Comparison of ENCODE assay signal across 24 mouse cellular contexts in the genomic region with DNA sequence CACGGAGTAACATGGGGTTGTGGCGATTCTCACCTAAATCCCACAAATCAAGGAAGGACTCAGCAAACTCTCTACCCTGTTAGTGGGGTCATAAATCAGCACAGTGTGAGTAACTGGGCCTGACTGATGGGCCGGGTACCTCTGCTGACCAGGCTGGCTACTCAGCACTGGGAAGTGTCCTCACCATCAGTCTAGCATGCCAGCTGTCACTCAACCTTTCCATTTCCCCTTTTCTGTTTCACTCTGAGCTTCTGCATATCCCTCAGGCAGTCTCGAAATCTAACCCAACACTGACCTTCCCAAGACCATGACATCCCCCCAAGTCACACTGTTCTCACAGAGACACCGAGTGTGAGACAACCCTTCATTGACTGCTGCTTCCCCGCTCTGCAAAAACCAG.
DNase-seq lines count a peak whose midpoint lies in the region; ATAC-seq lines count a peak whose summit lies in the region.
"Had no signal": no experiment of that assay in that cellular context is flagged by ENCODE, and none has a peak within 500 bp of the region (broad histone marks: within the 10 kb centered on the region; RNA-seq: fewer than 3 reads in every experiment).

No protein-coding gene starts in this region.

- no peaks in the 10 kb centered on the region for H3K27me3 ChIP-seq in midbrain, embryonic 11.5 days (ENCODE audit: control insufficient read depth, insufficient read depth, low read length)
- no peaks in the 10 kb centered on the region for H3K27me3 ChIP-seq in midbrain, embryonic 14.5 days (ENCODE audit: control insufficient read depth, insufficient read depth, low read length)
- no peaks in the 10 kb centered on the region for H3K27me3 ChIP-seq in kidney, embryonic 16.5 days (ENCODE audit: insufficient read depth, low read length)
- H3K27me3 ChIP-seq: embryonic facial prominence, embryonic 15.5 days; heart, embryonic 12.5 days; liver, embryonic 13.5 days; neural tube, embryonic 13.5 days had no signal

- H3K36me3 ChIP-seq in midbrain, embryonic 11.5 days (ENCODE audit: control insufficient read depth, insufficient read depth, low read length), result no peaks in the 10 kb centered on the region
- no peaks in the 10 kb centered on the region for H3K36me3 ChIP-seq in midbrain, embryonic 14.5 days (ENCODE audit: control insufficient read depth, insufficient read depth, low read length)
- H3K36me3 ChIP-seq in kidney, embryonic 16.5 days (ENCODE audit: insufficient read depth, low read length), result no peaks in the 10 kb centered on the region
- H3K36me3 ChIP-seq: embryonic facial prominence, embryonic 15.5 days; heart, embryonic 12.5 days; limb, embryonic 10.5 days; liver, embryonic 13.5 days; midbrain, embryonic 10.5 days; neural tube, embryonic 13.5 days had no signal

- H3K27ac ChIP-seq in midbrain, embryonic 11.5 days (ENCODE audit: low read depth, low read length), result no peak overlapping the region
- H3K27ac ChIP-seq in midbrain, embryonic 14.5 days (replicated peaks; ENCODE audit: low read depth, low read length), result no peak overlapping the region
- no peak overlapping the region for H3K27ac ChIP-seq in kidney, embryonic 16.5 days (ENCODE audit: low read length)
- H3K27ac ChIP-seq: embryonic facial prominence, embryonic 15.5 days; gastrocnemius, adult 2 months; hindbrain, postnatal 0 days; kidney, postnatal 0 days; limb, embryonic 10.5 days; liver, embryonic 13.5 days; midbrain, embryonic 10.5 days; neural tube, embryonic 13.5 days; stomach, postnatal 0 days had no signal

- no peaks in the 10 kb centered on the region for H3K9me3 ChIP-seq in midbrain, embryonic 11.5 days (ENCODE audit: control insufficient read depth, low read length)
- no peaks in the 10 kb centered on the region for H3K9me3 ChIP-seq in midbrain, embryonic 14.5 days (ENCODE audit: control insufficient read depth, low read length)
- no peaks in the 10 kb centered on the region for H3K9me3 ChIP-seq in kidney, embryonic 16.5 days (ENCODE audit: low read length)
- H3K9me3 ChIP-seq: embryonic facial prominence, embryonic 15.5 days; heart, embryonic 12.5 days; limb, embryonic 10.5 days; liver, embryonic 13.5 days; midbrain, embryonic 10.5 days; neural tube, embryonic 13.5 days had no signal

- no peak overlapping the region for H3K4me2 ChIP-seq in midbrain, embryonic 11.5 days
- H3K4me2 ChIP-seq in midbrain, embryonic 14.5 days (ENCODE audit: low read length), result no peak overlapping the region
- no peak overlapping the region for H3K4me2 ChIP-seq in kidney, embryonic 16.5 days (replicated peaks; ENCODE audit: low read depth, low read length)
- H3K4me2 ChIP-seq: embryonic facial prominence, embryonic 15.5 days; heart, embryonic 12.5 days; liver, embryonic 13.5 days; neural tube, embryonic 13.5 days had no signal

- no peaks in the 10 kb centered on the region for H3K4me1 ChIP-seq in midbrain, embryonic 11.5 days (ENCODE audit: control insufficient read depth, insufficient read depth, low read length)
- H3K4me1 ChIP-seq in midbrain, embryonic 14.5 days (ENCODE audit: control insufficient read depth, insufficient read depth, low read length), result no peaks in the 10 kb centered on the region
- H3K4me1 ChIP-seq in kidney, embryonic 16.5 days (ENCODE audit: insufficient read depth, low read length), result no peaks in the 10 kb centered on the region
- H3K4me1 ChIP-seq: embryonic facial prominence, embryonic 15.5 days; heart, embryonic 12.5 days; limb, embryonic 10.5 days; midbrain, embryonic 10.5 days; neural tube, embryonic 13.5 days had no signal

- intact Hi-C loops in left cerebral cortex, postnatal 36 days (cut with DNase I), result no loop called here

- DNase-seq in layer of hippocampus, adult 11-12 months (ENCODE audit: low spot score), result peak; percentile 11
- no peak for DNase-seq in layer of hippocampus, postnatal 10 days (ENCODE audit: low spot score in 2 of 2)
- peak; percentile 26 for DNase-seq in midbrain, embryonic 11.5 days (ENCODE audit: low spot score, missing footprints)
- DNase-seq in midbrain, embryonic 14.5 days, result no peak
- DNase-seq in c-Kit-positive CD71-negative TER-119-negative erythroid progenitor cells, embryonic 14.5 days (ENCODE audit: low read depth), result peak; percentile 44
- DNase-seq in left cerebral cortex, postnatal 36 days (ENCODE audit: low spot score in 2 of 2), result no peak
- DNase-seq: adrenal gland, postnatal 10 days; cerebellum, adult 11 months; embryo, embryonic 11 days; gastrocnemius, adult 2 months; heart, postnatal 14 days; liver, embryonic 13.5 days had no signal

- H3K9ac ChIP-seq in midbrain, embryonic 11.5 days (ENCODE audit: low read length), result no peak overlapping the region
- no peak overlapping the region for H3K9ac ChIP-seq in midbrain, embryonic 14.5 days (replicated peaks; ENCODE audit: low read length)
- no peak overlapping the region for H3K9ac ChIP-seq in kidney, embryonic 16.5 days (replicated peaks; ENCODE audit: low read length)
- H3K9ac ChIP-seq: embryonic facial prominence, embryonic 15.5 days; heart, embryonic 12.5 days; liver, embryonic 13.5 days; neural tube, embryonic 13.5 days had no signal

- ATAC-seq in midbrain, embryonic 11.5 days (ENCODE audit: low FRiP score), result no peak
- ATAC-seq in midbrain, embryonic 14.5 days (ENCODE audit: low FRiP score, low TSS enrichment), result no peak
- ATAC-seq in monocyte, adult 5-6 weeks (replicated peaks; ENCODE audit: insufficient number of reproducible peaks, low FRiP score, low TSS enrichment, poor library complexity, severe bottlenecking), result peak; percentile 99
- no peak for ATAC-seq in kidney, embryonic 16.5 days (ENCODE audit: low FRiP score, low TSS enrichment)
- ATAC-seq: activated CD4-positive, CD25-positive, alpha-beta regulatory T cell, adult 4 months; hindbrain, postnatal 0 days; intestine, postnatal 0 days had no signal

- 93% methylated on average over 6 of the region's 6 CpGs for WGBS in midbrain, embryonic 11.5 days
- WGBS in midbrain, embryonic 14.5 days, result 87% methylated on average over 6 of the region's 6 CpGs
- 82% methylated on average over 6 of the region's 6 CpGs for WGBS in kidney, embryonic 16.5 days

- no peak overlapping the region for H3K4me3 ChIP-seq in midbrain, embryonic 11.5 days (ENCODE audit: low read depth, low read length)
- H3K4me3 ChIP-seq in midbrain, embryonic 14.5 days (replicated peaks; ENCODE audit: low read depth, low read length), result no peak overlapping the region
- no peak overlapping the region for H3K4me3 ChIP-seq in kidney, embryonic 16.5 days (ENCODE audit: low read length)
- H3K4me3 ChIP-seq: embryonic facial prominence, embryonic 15.5 days; gastrocnemius, adult 2 months; heart, embryonic 12.5 days; limb, embryonic 10.5 days; liver, embryonic 13.5 days; midbrain, embryonic 10.5 days; neural tube, embryonic 13.5 days had no signal

Comparison
In these comparisons a context has a peak if more than half of its experiments do, and no peak if none do; other contexts are left out.
1. DNase-seq: peak in layer of hippocampus, adult 11-12 months (single experiment), midbrain, embryonic 11.5 days (single experiment) and c-Kit-positive CD71-negative TER-119-negative erythroid progenitor cells, embryonic 14.5 days (single experiment); none in layer of hippocampus, postnatal 10 days (0 of 2), midbrain, embryonic 14.5 days (single experiment) and left cerebral cortex, postnatal 36 days (0 of 2).